Mouse (Mus musculus) forebrain, embryonic 11.5 days (tissue): ENCODE results near the gene Tubb5. TPM values are rescaled to one million over a fixed set of nuclear protein-coding genes. Genes with fewer than 3 reads are reported as not detected.

Experiments used
- ATAC-seq: fragments of 200-750 bp; cut with Nextera tagmentation; replicated peaks from 2 replicates; pipeline ENCODE4 v1.8.0; 2017; ENCODE audit warnings: moderate TSS enrichment; ENCODE audit not compliant: low FRiP score
- DNase-seq: peaks from one replicate; pipeline ENCODE4 v3.0.0-alpha.2; 2017; ENCODE audit warnings: low spot score
- H3K27ac ChIP-seq: fragments of 300-500 bp; sonication (generic); 2 replicates; pipeline ENCODE4 v1.5.1; 2014; ENCODE audit warnings: low read depth, low read length
- H3K27me3 ChIP-seq: fragments of 300-500 bp; sonication (generic); 2 replicates; pipeline ENCODE4 v1.6.1; 2014; ENCODE audit warnings: mild to moderate bottlenecking, low read length, mixed read lengths; ENCODE audit not compliant: control insufficient read depth, insufficient read depth
- H3K36me3 ChIP-seq: fragments of 300-500 bp; sonication (generic); 2 replicates; pipeline ENCODE4 v1.6.1; 2014; ENCODE audit warnings: mild to moderate bottlenecking, low read length, moderate library complexity, mixed read lengths; ENCODE audit not compliant: control insufficient read depth, insufficient read depth
- H3K4me1 ChIP-seq: fragments of 300-500 bp; sonication (generic); replicated peaks from 2 replicates; pipeline ENCODE4 v1.6.1; 2014; ENCODE audit warnings: low read length, mixed read lengths; ENCODE audit not compliant: control insufficient read depth, insufficient read depth
- H3K4me2 ChIP-seq: fragments of 300-500 bp; sonication (generic); 2 replicates; pipeline ENCODE4 v1.6.1; 2014; ENCODE audit warnings: low read depth, mild to moderate bottlenecking, low read length, moderate library complexity, mixed read lengths; ENCODE audit not compliant: severe bottlenecking
- H3K4me3 ChIP-seq: fragments of 300-500 bp; sonication (generic); 2 replicates; pipeline ENCODE4 v1.5.1; 2014; ENCODE audit warnings: low read depth, low read length
- H3K9ac ChIP-seq: fragments of 300-500 bp; sonication (generic); 2 replicates; pipeline ENCODE4 v1.6.1; 2014; ENCODE audit warnings: low read length
- H3K9me3 ChIP-seq: fragments of 300-500 bp; sonication (generic); 2 replicates; pipeline ENCODE4 v1.6.1; 2016; ENCODE audit warnings: low read length, mixed read lengths; ENCODE audit not compliant: control insufficient read depth
- WGBS: fragments of 180-500 bp; shearing (Covaris S2); extraction: QIAGEN DNeasy Blood & Tissue Kit; methylation state at CpG from one replicate; pipeline ENCODE4 v1.1.7; 2014; 5-methylcytosine and 5-hydroxymethylcytosine counted together
- polyA plus RNA-seq: library from polyadenylated mRNA; unstranded; fragments of >200 nt; fragmentation: Nextera tagmentation; extraction: Ambion mirVana; gene quantifications from 2 replicates; pipeline ENCODE4 v1.2.1, GENCODE M21; 2014

Tubb5 gene
- polyA plus RNA-seq, 1 experiment from 2014 or later: 1,583 TPM

GRCm38 (mm10) chr17:35864832-35865353 lies 26.8 kb upstream of the Tubb5 start:
- WGBS: 24% methylated on average over 10 of the region's 10 CpGs
- peak overlapping the region; percentile 90 for H3K27ac ChIP-seq
- no peaks in the 10 kb centered on the region for H3K27me3 ChIP-seq
- no peak for DNase-seq
- no peak for ATAC-seq
- peaks cover 27% of the 10 kb centered on the region for H3K4me1 ChIP-seq
- H3K36me3 ChIP-seq: no peaks in the 10 kb centered on the region; the same call in 1 of the 2 replicates
- H3K9ac ChIP-seq: peak overlapping the region; percentile 93
- no peaks in the 10 kb centered on the region for H3K9me3 ChIP-seq
- H3K4me3 ChIP-seq: peak overlapping the region; percentile 67
- peak overlapping the region; percentile 95 for H3K4me2 ChIP-seq

GRCm38 (mm10) chr17:35861198-35861857 lies 23.2 kb upstream of the Tubb5 start, which contains the start of gene Nrm:
Gene Nrm, plus strand, starts transcription at chr17:35861318.
- peak within 1 kb of the TSS; percentile 59 for H3K4me3 ChIP-seq
- H3K9me3 ChIP-seq: no peaks in the 10 kb centered on the region
- peak; percentile 90 for ATAC-seq
- H3K9ac ChIP-seq: peak within 1 kb of the TSS; percentile 73
- peak within 1 kb of the TSS; percentile 63 for H3K4me2 ChIP-seq
- WGBS: under 1% methylated on average over 47 of the region's 47 CpGs
- peak within 1 kb of the TSS; percentile 89 for H3K27ac ChIP-seq
- H3K36me3 ChIP-seq: no peaks in the 10 kb centered on the region; the same call in 1 of the 2 replicates
- peaks cover 10% of the 10 kb centered on the region for H3K4me1 ChIP-seq
- peak; percentile 93 for DNase-seq
- H3K27me3 ChIP-seq: no peaks in the 10 kb centered on the region

- H3K9ac ChIP-seq: peak overlapping the region; percentile 73
- ATAC-seq (peak; percentile 5; the same call in 1 of the 2 replicates), DNase-seq (no peak)
- H3K4me1 ChIP-seq: peaks cover 10% of the 10 kb centered on the region
- H3K27me3 ChIP-seq: no peaks in the 10 kb centered on the region
- peak overlapping the region; percentile 59 for H3K4me3 ChIP-seq
- peak overlapping the region; percentile 89; the same call in 1 of the 2 replicates for H3K27ac ChIP-seq
- peak overlapping the region; percentile 63 for H3K4me2 ChIP-seq
- no peaks in the 10 kb centered on the region; the same call in 1 of the 2 replicates for H3K36me3 ChIP-seq
- 4% methylated on average over 12 of the region's 12 CpGs for WGBS
- no peaks in the 10 kb centered on the region for H3K9me3 ChIP-seq
These were observed 22.7 kb upstream of the Tubb5 start for GRCm38 (mm10) chr17:35860831-35861197.

- Histone ChIP-seq H3K36me3 (no peaks in the 10 kb centered on the region; the same call in 1 of the 2 replicates), H3K9me3 (no peaks in the 10 kb centered on the region), H3K4me1 (peaks cover 6% of the 10 kb centered on the region; the same call in 1 of the 2 replicates), H3K4me3 (no peak overlapping the region), H3K27me3 (no peaks in the 10 kb centered on the region), H3K4me2 (no peak overlapping the region), H3K9ac (no peak overlapping the region; the same call in 1 of the 2 replicates), H3K27ac (no peak overlapping the region)
- 75% methylated on average over 2 of the region's 2 CpGs for WGBS
- no peak for ATAC-seq
- no peak for DNase-seq
These were observed 21.7 kb upstream of the Tubb5 start for GRCm38 (mm10) chr17:35859835-35860234.

- H3K36me3 ChIP-seq: no peaks in the 10 kb centered on the region; the same call in 1 of the 2 replicates
- no peak overlapping the region for H3K4me3 ChIP-seq
- 82% methylated on average over 1 of the region's 1 CpGs for WGBS
- H3K9me3 ChIP-seq: no peaks in the 10 kb centered on the region
- 0 out of 2 replicates have a peak, but pooled peaks cover 5% of the 10 kb centered on the region for H3K4me1 ChIP-seq
- no peak overlapping the region for H3K27ac ChIP-seq
- no peak overlapping the region for H3K4me2 ChIP-seq
- ATAC-seq: no peak
- no peak overlapping the region for H3K9ac ChIP-seq
- H3K27me3 ChIP-seq: no peaks in the 10 kb centered on the region
- no peak for DNase-seq
These were observed 21.3 kb upstream of the Tubb5 start for GRCm38 (mm10) chr17:35859371-35859770.

GRCm38 (mm10) chr17:35850974-35851373 lies 12.9 kb upstream of the Tubb5 start:
- WGBS: 90% methylated on average over 3 of the region's 3 CpGs
- Histone ChIP-seq H3K9me3 (no peaks in the 10 kb centered on the region), H3K9ac (no peak overlapping the region), H3K4me2 (no peak overlapping the region), H3K36me3 (peaks cover 20% of the 10 kb centered on the region), H3K4me3 (no peak overlapping the region), H3K27me3 (no peaks in the 10 kb centered on the region), H3K27ac (no peak overlapping the region), H3K4me1 (no peaks in the 10 kb centered on the region)
- ATAC-seq (no peak), DNase-seq (no peak)

- H3K27ac ChIP-seq: no peak overlapping the region
- no peak overlapping the region for H3K4me3 ChIP-seq
- WGBS: 77% methylated on average over 1 of the region's 1 CpGs
- no peaks in the 10 kb centered on the region for H3K4me1 ChIP-seq
- no peak overlapping the region for H3K9ac ChIP-seq
- H3K9me3 ChIP-seq: no peaks in the 10 kb centered on the region
- DNase-seq (no peak), ATAC-seq (no peak)
- H3K4me2 ChIP-seq: no peak overlapping the region
- peaks cover 27% of the 10 kb centered on the region; the same call in 1 of the 2 replicates for H3K36me3 ChIP-seq
- H3K27me3 ChIP-seq: no peaks in the 10 kb centered on the region
These were observed 10.0 kb upstream of the Tubb5 start for GRCm38 (mm10) chr17:35848112-35848511.

- DNase-seq (no peak), ATAC-seq (no peak)
- peaks cover 16% of the 10 kb centered on the region; the same call in 1 of the 2 replicates for H3K36me3 ChIP-seq
- no peaks in the 10 kb centered on the region for H3K9me3 ChIP-seq
- WGBS: 95% methylated on average over 3 of the region's 3 CpGs
- no peak overlapping the region for H3K27ac ChIP-seq
- no peak overlapping the region for H3K4me3 ChIP-seq
- H3K4me1 ChIP-seq: peaks cover 5% of the 10 kb centered on the region
- H3K27me3 ChIP-seq: no peaks in the 10 kb centered on the region
- no peak overlapping the region for H3K9ac ChIP-seq
- no peak overlapping the region for H3K4me2 ChIP-seq
These were observed 5.4 kb upstream of the Tubb5 start for GRCm38 (mm10) chr17:35843514-35843913.
